Mouse (Mus musculus): ENCODE data around the gene Grb7. TPM values are rescaled to one million over a fixed set of nuclear protein-coding genes. Genes with fewer than 3 reads are reported as not detected.

Gene Grb7
- polyA plus RNA-seq, 1 experiment from 2014 or later: 2.5 TPM

DNA sequence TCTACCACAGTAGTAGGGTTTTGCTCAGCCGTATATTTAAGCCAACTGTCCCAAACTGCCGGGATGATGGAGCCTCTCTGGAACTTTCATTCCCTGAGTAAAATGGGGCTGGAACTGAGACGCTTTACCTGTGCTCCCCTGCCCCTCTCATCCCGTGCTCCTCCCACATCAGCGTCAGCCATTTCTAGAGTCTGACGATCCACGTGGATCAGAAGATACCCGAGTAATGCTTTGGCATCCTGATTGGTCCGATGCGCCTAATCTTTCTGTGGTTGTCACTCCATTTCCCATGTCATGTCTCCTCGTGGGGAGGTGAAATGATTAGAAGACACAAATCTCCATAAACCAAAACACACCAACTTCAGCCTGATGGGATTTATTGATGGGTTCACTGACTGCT, 28.8 kb downstream of the Grb7 start:
- 88% methylated on average over 11 of the region's 11 CpGs for WGBS
- H3K9ac ChIP-seq (ENCODE audit: low read depth, low read length): no peak overlapping the region
- H3K4me2 ChIP-seq (ENCODE audit: low read length): no peak overlapping the region
- no peaks in the 10 kb centered on the region for H3K9me3 ChIP-seq (ENCODE audit: control insufficient read depth, low read length)
- no peak overlapping the region for H3K27ac ChIP-seq (ENCODE audit: low read depth, low read length)
- no peaks in the 10 kb centered on the region for H3K36me3 ChIP-seq (ENCODE audit: control insufficient read depth, insufficient read depth, low read length)
- no peak overlapping the region for H3K4me3 ChIP-seq (ENCODE audit: low read length)
- H3K27me3 ChIP-seq (replicated peaks; ENCODE audit: control insufficient read depth, insufficient read depth, low read length): no peaks in the 10 kb centered on the region
- no peaks in the 10 kb centered on the region for H3K4me1 ChIP-seq (ENCODE audit: control insufficient read depth, insufficient read depth, low read depth, low read length)
- no peak for ATAC-seq

DNA sequence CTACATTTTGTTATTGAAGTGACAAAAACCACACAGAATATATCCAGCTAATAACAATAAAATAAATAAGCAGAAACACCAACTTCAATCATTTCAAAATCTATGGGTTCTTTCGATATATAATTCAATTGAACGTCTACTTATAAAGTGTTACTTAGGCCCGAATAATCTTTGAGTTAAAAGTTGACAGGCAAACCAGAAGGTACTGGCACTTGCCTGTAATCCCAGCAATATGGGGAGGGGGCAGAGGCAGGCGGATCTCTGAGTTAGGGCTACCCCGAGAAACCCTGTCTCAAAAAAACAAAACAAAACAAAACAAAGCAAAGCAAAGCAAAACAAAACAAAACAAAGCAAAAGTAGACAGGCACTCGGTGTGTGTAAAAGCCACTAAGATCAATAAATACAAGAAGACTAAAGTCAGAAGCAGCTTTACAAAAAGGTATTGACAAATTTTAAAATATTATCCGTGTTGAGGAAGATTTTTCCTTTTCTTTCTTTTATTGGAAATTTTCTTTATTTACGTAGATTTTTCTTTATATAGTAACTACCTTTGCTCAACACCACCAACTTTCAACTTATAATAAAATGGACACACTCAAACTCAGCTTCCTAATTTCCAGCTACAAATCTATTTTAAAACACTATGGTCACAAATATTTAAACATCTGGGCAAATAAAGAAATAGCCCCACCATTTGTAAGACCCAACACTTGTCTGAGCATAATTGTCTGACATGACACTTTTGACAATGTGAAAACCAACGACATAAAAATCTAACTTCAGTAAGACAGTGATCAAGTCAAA, 29.6 kb downstream of the Grb7 start:
- WGBS: 90% methylated on average over 9 of the region's 9 CpGs
- Histone ChIP-seq H3K27ac (ENCODE audit: low read depth, low read length) (no peak overlapping the region), H3K4me3 (ENCODE audit: low read length) (no peak overlapping the region), H3K9me3 (ENCODE audit: control insufficient read depth, low read length) (no peaks in the 10 kb centered on the region), H3K36me3 (ENCODE audit: control insufficient read depth, insufficient read depth, low read length) (no peaks in the 10 kb centered on the region), H3K9ac (ENCODE audit: low read depth, low read length) (no peak overlapping the region), H3K27me3 (replicated peaks; ENCODE audit: control insufficient read depth, insufficient read depth, low read length) (no peaks in the 10 kb centered on the region), H3K4me1 (ENCODE audit: control insufficient read depth, insufficient read depth, low read depth, low read length) (no peaks in the 10 kb centered on the region), H3K4me2 (ENCODE audit: low read length) (no peak overlapping the region)
- ATAC-seq: no peak

DNA sequence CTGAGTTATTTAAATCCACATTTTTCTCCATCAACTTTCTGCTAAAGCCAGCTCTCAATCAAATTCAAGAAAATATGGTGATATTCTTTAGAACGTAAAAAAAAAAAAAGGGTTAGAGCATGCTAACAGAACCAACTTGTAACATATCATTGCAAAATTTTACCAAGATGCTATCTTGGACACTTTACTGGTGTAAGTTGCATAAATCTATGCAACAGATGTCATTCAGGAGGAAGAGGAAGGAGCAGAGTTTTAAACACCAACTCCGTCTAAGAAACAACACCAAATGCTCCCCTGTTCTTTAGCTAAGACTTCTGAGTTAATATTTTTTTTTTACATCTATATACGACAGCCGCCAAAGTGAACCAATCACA, 30.2 kb downstream of the Grb7 start:
- no peaks in the 10 kb centered on the region for H3K9me3 ChIP-seq (ENCODE audit: control insufficient read depth, low read length)
- no peak for ATAC-seq
- H3K27ac ChIP-seq (ENCODE audit: low read depth, low read length): no peak overlapping the region
- H3K9ac ChIP-seq (ENCODE audit: low read depth, low read length): no peak overlapping the region
- no peak overlapping the region for H3K4me2 ChIP-seq (ENCODE audit: low read length)
- WGBS: 95% methylated on average over 4 of the region's 4 CpGs
- no peak overlapping the region for H3K4me3 ChIP-seq (ENCODE audit: low read length)
- no peaks in the 10 kb centered on the region for H3K27me3 ChIP-seq (replicated peaks; ENCODE audit: control insufficient read depth, insufficient read depth, low read length)
- H3K4me1 ChIP-seq (ENCODE audit: control insufficient read depth, insufficient read depth, low read depth, low read length): no peaks in the 10 kb centered on the region
- H3K36me3 ChIP-seq (ENCODE audit: control insufficient read depth, insufficient read depth, low read length): no peaks in the 10 kb centered on the region

GRCm38 (mm10) chr11:98477011-98477701, 31.0 kb downstream of the Grb7 start:
- no peaks in the 10 kb centered on the region for H3K27me3 ChIP-seq (replicated peaks; ENCODE audit: control insufficient read depth, insufficient read depth, low read length)
- H3K9me3 ChIP-seq (ENCODE audit: control insufficient read depth, low read length): no peaks in the 10 kb centered on the region
- 74% methylated on average over 14 of the region's 14 CpGs for WGBS
- no peak for ATAC-seq
- H3K36me3 ChIP-seq (ENCODE audit: control insufficient read depth, insufficient read depth, low read length): no peaks in the 10 kb centered on the region
- H3K4me3 ChIP-seq (ENCODE audit: low read length): no peak overlapping the region
- H3K4me1 ChIP-seq (ENCODE audit: control insufficient read depth, insufficient read depth, low read depth, low read length): no peaks in the 10 kb centered on the region
- no peak overlapping the region for H3K27ac ChIP-seq (ENCODE audit: low read depth, low read length)
- no peak overlapping the region for H3K9ac ChIP-seq (ENCODE audit: low read depth, low read length)
- no peak overlapping the region for H3K4me2 ChIP-seq (ENCODE audit: low read length)

DNA sequence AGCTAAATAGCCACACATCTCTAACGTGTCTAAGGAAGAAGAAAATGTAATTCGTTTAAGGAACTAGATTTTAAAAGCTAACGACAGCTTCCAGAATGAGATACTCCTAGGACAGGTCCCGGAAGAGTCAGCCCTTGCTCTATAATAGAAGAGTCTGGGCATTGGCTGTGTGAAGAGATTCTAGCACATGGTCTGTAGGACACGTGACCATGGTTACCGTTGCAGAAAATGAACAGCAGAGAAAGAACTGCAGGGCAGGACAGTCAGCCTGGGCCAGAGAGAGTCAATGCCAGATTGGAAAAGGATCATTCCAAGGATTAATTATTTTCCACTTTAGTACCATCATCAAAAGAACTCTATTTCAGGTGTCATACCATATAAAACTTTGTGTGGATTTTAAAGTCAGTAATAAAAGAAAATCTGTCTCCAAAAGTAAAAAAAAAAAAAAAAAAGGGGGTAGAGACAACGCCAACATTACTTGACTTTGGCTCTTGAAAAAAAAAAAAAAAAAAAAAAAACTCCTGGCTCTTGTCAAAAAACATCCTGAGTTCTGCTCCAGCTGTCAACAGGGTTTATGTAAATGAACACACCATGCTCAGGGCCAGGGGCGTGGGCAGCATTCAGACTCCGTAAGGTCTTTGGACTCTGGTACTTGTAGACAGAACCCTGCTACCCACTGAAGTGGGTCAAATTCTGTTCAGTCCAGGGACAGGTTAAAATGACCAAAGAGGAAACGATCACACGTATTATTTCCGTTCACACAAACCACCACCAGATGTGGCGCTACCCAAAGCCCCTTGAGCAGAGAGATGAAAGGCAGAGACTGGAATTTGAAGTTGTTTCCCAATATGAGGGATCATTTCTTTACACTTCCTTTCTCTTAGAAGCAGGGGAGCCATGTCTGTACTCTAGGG, 33.1 kb downstream of the Grb7 start:
- Histone ChIP-seq H3K4me1 (ENCODE audit: control insufficient read depth, insufficient read depth, low read depth, low read length) (no peaks in the 10 kb centered on the region), H3K36me3 (ENCODE audit: control insufficient read depth, insufficient read depth, low read length) (no peaks in the 10 kb centered on the region), H3K27ac (ENCODE audit: low read depth, low read length) (no peak overlapping the region), H3K9ac (ENCODE audit: low read depth, low read length) (no peak overlapping the region), H3K4me2 (ENCODE audit: low read length) (no peak overlapping the region), H3K9me3 (ENCODE audit: control insufficient read depth, low read length) (no peaks in the 10 kb centered on the region), H3K4me3 (ENCODE audit: low read length) (no peak overlapping the region), H3K27me3 (replicated peaks; ENCODE audit: control insufficient read depth, insufficient read depth, low read length) (no peaks in the 10 kb centered on the region)
- 82% methylated on average over 13 of the region's 13 CpGs for WGBS
- ATAC-seq: no peak

DNA sequence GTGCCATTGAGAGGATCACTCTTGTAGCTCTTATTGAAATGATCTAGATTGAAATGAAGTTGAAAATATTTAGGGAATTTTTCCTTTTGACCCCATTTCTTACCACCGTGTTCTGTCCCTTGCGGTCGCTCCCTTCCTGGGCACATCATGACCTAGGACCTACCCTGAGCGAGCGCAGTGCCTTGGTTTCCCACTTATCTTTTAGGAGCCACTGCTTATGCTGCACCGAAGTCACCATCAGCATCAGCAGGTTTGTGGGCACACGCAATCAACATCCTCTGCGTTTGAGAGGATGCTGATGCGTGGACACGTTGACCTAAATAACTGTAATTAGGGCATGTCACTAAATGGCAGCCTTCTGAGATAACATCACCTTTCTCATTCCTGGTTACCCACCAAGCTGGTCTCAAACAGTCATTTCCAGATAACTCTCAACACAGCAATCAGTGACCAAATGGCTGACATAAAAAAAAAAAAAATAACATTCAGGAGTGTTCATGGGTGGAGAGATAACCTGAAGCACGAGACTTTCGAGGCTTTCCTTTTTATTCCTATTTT, 33.8 kb downstream of the Grb7 start:
- H3K9ac ChIP-seq (ENCODE audit: low read depth, low read length): no peak overlapping the region
- H3K4me1 ChIP-seq (ENCODE audit: control insufficient read depth, insufficient read depth, low read depth, low read length): no peaks in the 10 kb centered on the region
- H3K4me3 ChIP-seq (ENCODE audit: low read length): no peak overlapping the region
- H3K9me3 ChIP-seq (ENCODE audit: control insufficient read depth, low read length): no peaks in the 10 kb centered on the region
- H3K4me2 ChIP-seq (ENCODE audit: low read length): no peak overlapping the region
- WGBS: 86% methylated on average over 12 of the region's 12 CpGs
- no peaks in the 10 kb centered on the region for H3K27me3 ChIP-seq (replicated peaks; ENCODE audit: control insufficient read depth, insufficient read depth, low read length)
- no peaks in the 10 kb centered on the region for H3K36me3 ChIP-seq (ENCODE audit: control insufficient read depth, insufficient read depth, low read length)
- ATAC-seq: no peak
- no peak overlapping the region for H3K27ac ChIP-seq (ENCODE audit: low read depth, low read length)

DNA sequence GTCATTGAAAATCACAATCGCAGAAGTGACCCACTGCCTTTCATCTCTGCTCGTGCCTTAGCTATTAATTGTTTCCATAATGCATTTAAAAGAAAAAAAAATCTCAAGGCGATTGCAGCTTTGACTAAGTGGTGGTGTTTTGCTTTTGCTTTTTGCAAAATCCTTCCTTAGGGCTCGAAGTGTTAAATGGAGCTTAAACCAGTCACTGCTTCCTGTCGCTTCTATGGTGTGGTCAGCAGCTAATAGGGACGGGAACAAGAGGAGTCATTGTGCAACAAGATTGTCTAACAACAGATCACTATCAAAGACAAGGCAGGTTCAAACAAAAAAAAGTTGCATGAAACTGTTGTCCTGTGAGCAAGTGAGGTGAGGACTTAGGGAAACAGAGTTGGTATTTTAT, 35.0 kb downstream of the Grb7 start:
- no peak for ATAC-seq

GRCm38 (mm10) chr11:98482067-98482466, 35.9 kb downstream of the Grb7 start:
- Histone ChIP-seq H3K9ac (ENCODE audit: low read depth, low read length) (no peak overlapping the region), H3K4me3 (ENCODE audit: low read length) (no peak overlapping the region), H3K4me2 (ENCODE audit: low read length) (no peak overlapping the region), H3K4me1 (ENCODE audit: control insufficient read depth, insufficient read depth, low read depth, low read length) (no peaks in the 10 kb centered on the region), H3K36me3 (ENCODE audit: control insufficient read depth, insufficient read depth, low read length) (no peaks in the 10 kb centered on the region), H3K27ac (ENCODE audit: low read depth, low read length) (no peak overlapping the region), H3K27me3 (replicated peaks; ENCODE audit: control insufficient read depth, insufficient read depth, low read length) (no peaks in the 10 kb centered on the region), H3K9me3 (ENCODE audit: control insufficient read depth, low read length) (no peaks in the 10 kb centered on the region)
- ATAC-seq: no peak
- WGBS: 84% methylated on average over 10 of the region's 10 CpGs

More for the DNA sequence above, 35.0 kb downstream of the Grb7 start:
- Histone ChIP-seq H3K4me2 (ENCODE audit: low read length) (no peak overlapping the region), H3K27me3 (replicated peaks; ENCODE audit: control insufficient read depth, insufficient read depth, low read length) (no peaks in the 10 kb centered on the region), H3K27ac (ENCODE audit: low read depth, low read length) (no peak overlapping the region), H3K9ac (ENCODE audit: low read depth, low read length) (no peak overlapping the region), H3K36me3 (ENCODE audit: control insufficient read depth, insufficient read depth, low read length) (no peaks in the 10 kb centered on the region), H3K4me3 (ENCODE audit: low read length) (no peak overlapping the region), H3K4me1 (ENCODE audit: control insufficient read depth, insufficient read depth, low read depth, low read length) (no peaks in the 10 kb centered on the region), H3K9me3 (ENCODE audit: control insufficient read depth, low read length) (no peaks in the 10 kb centered on the region)
- WGBS: 70% methylated on average over 6 of the region's 6 CpGs

- WGBS: 86% methylated on average over 2 of the region's 2 CpGs
Measured at GRCm38 (mm10) chr11:98485749-98486148, 39.6 kb downstream of the Grb7 start.

More at GRCm38 (mm10) chr11:98485749-98486148, 39.6 kb downstream of the Grb7 start:
- no peak for ATAC-seq
- H3K4me1 ChIP-seq (ENCODE audit: control insufficient read depth, insufficient read depth, low read depth, low read length): no peaks in the 10 kb centered on the region
- no peak overlapping the region for H3K9ac ChIP-seq (ENCODE audit: low read depth, low read length)
- H3K27ac ChIP-seq (ENCODE audit: low read depth, low read length): no peak overlapping the region
- no peak overlapping the region for H3K4me2 ChIP-seq (ENCODE audit: low read length)
- no peaks in the 10 kb centered on the region for H3K27me3 ChIP-seq (replicated peaks; ENCODE audit: control insufficient read depth, insufficient read depth, low read length)
- no peaks in the 10 kb centered on the region for H3K9me3 ChIP-seq (ENCODE audit: control insufficient read depth, low read length)
- no peak overlapping the region for H3K4me3 ChIP-seq (ENCODE audit: low read length)
- no peaks in the 10 kb centered on the region for H3K36me3 ChIP-seq (ENCODE audit: control insufficient read depth, insufficient read depth, low read length)

Data from hindbrain, embryonic 16.5 days (tissue).